Mouse (Mus musculus) lung, postnatal 14 days (tissue): ENCODE data around the gene Galnt10.
A peak's percentile ranks its signal among the peaks of the same experiment; 100 is the strongest.
"Not testable (repeated sequence)": the region's sequence is repeated elsewhere in the genome, so short reads cannot be mapped to it uniquely, and the experiment has no call there.

ENCODE experiments used
- DNase-seq: peaks from one replicate; pipeline ENCODE4 v3.0.0; 2021

Galnt10 gene

DNA sequence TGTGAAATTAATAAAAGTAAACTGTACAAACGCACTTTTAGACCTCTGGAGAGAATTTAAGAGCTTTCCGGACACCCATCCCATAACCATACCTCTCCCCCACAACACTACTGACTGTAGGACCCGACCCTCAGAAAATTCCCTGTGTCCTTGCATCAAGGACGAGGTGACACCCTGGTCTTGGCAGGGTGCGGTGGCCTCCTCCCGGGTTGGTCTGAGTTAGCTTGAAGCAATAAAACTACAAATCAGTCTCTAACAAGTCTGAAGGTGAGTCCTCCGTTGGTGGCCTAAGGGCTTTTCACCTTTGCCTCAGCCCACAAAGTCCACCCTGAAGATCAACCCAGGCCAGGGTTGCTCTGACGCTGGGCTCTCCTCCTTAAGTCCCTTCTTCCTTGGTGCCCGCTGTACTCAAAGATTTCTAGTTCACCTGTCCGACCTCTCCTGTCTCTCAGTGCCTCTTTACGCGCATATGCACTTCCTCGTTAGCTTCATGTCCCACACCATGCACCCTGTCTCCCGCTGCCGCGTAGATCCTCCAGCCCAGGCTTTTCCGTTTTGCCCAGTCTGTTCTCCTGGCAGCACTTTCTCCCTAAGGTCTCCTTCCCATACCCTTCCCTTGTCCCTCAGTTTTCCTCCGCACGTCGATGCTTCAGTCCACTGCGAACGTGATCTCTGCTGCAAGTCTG is 155.2 kb downstream of the Galnt10 start:
- no peak for DNase-seq

DNA sequence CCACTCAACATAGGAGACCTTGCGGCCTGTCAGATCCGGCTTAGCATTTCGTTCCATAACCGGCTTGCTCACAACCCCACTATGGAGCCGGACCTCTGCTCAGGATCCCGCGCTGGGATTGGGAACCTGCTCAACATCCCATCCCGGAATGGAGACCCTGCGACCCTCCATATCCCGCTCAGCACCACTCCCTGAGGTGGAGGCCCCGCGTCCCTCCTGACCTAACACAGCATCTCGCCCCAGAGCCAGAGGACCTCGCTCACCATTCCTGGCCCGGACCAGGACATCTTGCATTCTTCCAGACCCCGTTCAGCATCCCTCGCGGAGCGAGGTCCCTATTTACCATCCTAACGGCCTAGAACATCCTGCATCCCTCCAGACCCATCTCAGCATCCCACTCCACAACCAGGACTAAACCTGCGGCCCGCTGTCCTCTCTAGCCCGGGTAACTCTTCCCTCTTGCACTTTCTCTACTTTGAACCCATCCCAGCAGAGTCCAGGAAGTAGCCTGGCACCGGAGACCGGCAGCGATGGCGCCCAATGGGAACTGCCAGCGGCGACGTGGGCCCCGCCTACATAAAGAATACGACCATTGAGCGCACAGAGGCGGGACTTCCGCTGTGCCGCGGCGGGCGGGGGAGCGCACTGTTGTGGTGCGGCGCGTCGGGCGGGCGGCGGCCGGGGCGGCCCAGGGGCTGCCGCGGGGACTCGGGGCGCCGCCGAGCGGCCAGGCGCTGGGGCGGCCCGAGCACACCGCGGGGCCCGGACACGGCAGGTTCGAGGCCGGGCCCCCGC is 155.9 kb downstream of the Galnt10 start, which contains the start of gene Sap30l:
Gene Sap30l (plus strand): TSS at position 667 of the 795 bp plus-strand sequence.
- DNase-seq = peak; percentile 98

DNA sequence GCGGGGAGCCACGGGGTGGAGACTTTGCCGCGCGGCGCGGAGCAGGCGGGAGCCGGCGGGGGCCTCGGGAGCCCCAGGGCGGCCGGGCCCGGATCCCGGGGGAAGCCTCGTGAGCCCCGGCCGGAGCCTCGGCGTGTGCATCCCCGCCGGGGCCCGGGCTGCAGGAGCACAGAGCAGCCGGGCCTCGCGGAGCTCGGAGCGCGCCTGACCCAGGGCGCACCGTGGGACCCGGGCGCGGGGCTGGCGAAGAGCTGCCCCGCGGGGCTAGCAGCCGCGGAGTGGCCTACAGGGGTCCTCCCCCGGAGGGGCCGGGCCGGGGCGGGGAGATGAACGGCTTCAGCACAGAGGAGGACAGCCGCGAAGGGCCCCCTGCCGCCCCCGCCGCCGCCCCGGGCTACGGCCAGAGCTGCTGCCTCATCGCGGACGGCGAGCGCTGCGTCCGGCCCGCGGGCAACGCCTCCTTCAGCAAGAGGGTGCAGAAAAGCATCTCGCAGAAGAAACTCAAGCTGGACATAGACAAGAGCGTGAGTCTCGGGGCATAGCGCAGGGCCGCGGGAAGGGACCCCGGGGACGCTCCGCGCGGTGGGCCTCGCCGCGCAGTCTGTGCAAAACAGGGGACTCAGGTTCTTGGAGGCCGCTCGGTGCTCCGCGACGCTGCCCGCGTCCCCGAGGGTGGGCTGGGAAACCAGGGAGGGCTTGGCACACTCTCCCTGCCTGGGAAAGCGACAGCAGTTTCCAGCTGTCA is 156.7 kb downstream of the Galnt10 start:
- peak; percentile 60 for DNase-seq

GRCm38 (mm10) chr11:57802511-57802870 is 157.2 kb downstream of the Galnt10 start:
- no peak for DNase-seq

GRCm38 (mm10) chr11:57805047-57805446 is 159.8 kb downstream of the Galnt10 start:
- no peak for DNase-seq

DNA sequence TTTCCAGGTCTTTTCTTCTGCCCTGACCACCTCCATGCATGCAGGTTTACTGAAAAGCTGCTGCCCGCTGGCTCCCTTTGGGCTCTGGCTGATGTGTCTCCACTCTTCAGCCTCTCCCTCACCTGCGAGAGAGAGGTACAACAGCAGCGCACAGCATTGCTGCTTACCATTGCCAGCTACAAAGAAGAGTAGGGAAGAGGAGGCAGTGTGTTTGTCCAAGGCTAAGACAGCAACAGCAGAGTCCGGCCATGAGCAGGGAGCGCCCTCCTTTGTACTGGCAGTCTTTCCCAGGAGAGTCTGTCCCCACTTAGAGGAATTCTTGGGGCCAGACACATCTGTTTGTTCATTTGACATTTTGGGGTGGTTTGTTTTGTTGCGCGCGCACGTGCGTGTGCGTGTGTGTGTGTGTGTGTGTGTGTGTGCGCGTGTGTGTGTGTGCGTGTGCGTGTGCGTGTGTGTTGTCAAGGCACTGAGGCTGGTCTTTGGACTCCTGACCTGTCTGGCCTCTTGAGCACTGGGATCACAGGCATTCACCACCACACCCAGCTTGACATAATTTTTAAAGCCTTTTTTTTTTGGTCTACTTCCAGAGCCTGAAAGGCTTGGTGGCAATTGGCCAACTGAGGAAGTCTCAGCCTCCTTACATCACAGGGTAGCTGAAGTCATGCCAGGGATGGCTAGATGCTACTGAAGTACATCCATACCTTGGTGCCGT is 163.9 kb downstream of the Galnt10 start:
- no peak for DNase-seq

DNA sequence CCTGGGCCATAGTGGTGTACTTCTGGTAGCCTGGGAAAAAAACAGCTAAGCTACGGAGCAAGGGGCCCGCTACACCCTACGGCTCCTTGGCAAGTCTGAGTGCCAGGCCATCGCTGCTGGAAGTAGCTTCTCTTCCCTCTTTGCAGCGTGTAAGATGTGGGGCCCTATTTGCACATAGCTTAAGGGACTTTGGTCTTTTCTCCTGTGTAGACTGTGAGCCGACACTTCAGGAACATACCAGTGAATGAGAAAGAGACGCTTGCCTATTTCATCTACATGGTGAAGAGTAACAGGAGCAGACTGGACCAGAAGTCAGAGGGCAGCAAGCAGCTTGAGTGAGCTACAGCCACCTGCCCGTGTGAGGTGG is 164.5 kb downstream of the Galnt10 start:
- DNase-seq = no peak

GRCm38 (mm10) chr11:57811006-57811405 is 165.8 kb downstream of the Galnt10 start:
- DNase-seq = no peak

DNA sequence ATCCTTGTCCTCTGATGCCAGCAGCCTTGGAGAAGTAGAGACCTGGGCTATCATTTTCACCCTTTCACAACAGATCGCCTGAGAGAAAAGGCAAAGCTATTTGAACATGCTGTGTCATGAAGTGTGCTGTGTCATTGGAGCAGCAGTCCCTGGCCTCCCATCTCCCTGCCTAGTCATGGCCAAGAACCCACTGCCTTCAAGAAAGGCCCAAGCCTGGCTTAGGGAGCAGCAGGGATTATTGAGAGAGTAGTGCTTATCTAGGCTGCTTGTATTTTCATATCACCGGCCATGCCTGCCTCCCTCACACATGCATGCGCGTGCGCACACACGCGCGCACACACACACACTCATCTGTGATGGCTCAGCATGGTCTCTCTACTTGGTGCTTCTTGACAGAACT is 167.0 kb downstream of the Galnt10 start:
- no peak for DNase-seq

GRCm38 (mm10) chr11:57813641-57814040 is 168.4 kb downstream of the Galnt10 start:
- DNase-seq = no peak

DNA sequence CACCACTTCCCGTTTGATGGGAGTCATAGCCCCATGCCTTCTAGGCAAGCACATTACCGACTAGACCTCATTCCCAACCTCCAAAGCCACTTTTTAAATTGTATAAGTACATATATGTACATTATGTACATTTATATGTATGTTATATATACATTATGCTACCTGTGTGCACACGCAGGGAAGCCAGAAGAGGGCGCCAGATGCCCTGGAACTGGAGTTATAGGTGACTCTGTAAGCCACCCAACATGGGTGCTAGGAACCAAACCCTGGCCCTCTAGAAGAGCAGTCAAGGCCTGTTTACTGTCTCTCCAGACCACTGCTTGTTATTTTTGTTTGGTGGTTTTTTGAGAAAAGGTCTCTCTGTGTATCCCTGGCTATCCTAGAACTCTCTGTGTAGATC is 172.9 kb downstream of the Galnt10 start:
- no peak for DNase-seq

DNA sequence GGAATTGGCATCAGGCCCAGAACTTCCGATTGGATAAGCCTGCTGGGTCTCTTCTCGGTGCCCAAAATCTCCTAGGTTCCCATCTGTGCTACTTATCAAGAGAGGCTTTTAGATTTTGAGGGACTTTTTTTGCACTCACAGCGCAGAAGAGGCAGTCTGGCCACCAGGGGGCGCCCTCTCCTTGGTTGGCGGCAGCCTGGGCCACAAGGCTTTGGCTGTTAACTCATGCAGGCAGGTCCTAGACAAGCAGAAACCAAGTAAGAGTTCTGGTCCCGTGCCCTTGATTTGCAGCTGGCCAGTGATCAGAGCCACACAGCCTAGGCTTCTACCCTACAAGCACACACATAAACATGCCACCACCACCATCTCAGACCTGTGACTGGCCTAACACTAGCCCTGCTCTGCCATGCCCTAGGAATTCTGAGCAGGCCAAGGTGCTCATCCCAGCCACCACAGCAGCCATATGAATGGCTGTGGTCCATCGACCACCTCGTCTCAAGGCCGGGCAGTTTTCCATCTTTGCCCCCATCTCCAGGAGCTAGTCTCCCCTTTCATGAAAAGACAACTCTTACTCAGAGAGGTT is 174.8 kb downstream of the Galnt10 start:
- DNase-seq = peak; percentile 88

- not testable (repeated sequence) for DNase-seq
Measured at GRCm38 (mm10) chr11:57823159-57823558, 177.9 kb downstream of the Galnt10 start.

GRCm38 (mm10) chr11:57823714-57824113 is 178.5 kb downstream of the Galnt10 start:
- DNase-seq = no peak

DNA sequence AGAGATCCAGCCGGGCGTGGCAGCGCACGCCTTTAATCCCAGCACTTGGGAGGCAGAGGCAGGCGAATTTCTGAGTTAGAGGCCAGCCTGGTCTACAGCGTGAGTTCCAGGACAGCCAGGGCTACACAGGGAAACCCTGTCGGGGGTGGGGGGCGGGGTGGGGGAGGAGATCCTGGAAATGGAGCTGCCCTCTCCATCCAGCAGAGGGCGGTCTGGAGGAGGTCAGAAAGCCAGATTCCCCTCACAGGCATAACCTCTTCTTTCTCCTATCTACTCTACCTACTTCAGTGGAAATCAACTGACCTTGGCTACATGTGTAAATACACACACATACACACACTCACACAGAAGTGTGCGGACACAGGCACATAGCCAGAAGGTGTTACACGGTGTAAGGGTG is 180.0 kb downstream of the Galnt10 start:
- not testable (repeated sequence) for DNase-seq

GRCm38 (mm10) chr11:57827048-57827914 is 182.0 kb downstream of the Galnt10 start:
- no peak for DNase-seq

DNA sequence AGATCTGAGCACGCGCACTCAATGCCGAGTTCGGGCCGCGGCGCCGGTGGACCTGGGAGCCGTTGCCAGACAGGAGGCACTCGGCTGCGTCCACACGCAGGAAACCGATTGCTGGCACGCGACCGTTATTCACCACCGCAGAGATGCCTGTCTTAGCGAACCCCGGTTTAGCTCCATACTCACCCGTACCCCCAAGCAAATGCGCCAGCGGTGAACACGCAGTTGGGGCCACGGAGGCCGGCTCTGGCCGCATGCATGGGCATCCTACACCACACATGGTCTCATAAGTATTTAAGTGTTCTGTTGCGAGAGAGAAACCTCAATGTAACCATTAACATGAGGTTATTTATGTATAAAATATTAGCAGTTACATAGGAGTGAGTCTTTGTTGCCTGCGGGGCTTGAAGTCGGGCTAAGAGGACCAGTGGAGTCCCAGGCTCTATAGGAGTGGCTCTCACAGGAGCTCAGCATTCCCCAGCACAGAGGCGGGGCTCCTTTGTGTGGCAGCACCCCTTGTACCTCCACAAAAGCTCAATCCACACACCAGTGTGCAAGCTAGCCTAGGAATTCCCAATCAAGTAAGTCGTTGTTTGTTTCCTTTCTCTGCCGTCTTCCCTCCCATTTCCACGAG is 182.8 kb downstream of the Galnt10 start:
- DNase-seq = no peak

DNA sequence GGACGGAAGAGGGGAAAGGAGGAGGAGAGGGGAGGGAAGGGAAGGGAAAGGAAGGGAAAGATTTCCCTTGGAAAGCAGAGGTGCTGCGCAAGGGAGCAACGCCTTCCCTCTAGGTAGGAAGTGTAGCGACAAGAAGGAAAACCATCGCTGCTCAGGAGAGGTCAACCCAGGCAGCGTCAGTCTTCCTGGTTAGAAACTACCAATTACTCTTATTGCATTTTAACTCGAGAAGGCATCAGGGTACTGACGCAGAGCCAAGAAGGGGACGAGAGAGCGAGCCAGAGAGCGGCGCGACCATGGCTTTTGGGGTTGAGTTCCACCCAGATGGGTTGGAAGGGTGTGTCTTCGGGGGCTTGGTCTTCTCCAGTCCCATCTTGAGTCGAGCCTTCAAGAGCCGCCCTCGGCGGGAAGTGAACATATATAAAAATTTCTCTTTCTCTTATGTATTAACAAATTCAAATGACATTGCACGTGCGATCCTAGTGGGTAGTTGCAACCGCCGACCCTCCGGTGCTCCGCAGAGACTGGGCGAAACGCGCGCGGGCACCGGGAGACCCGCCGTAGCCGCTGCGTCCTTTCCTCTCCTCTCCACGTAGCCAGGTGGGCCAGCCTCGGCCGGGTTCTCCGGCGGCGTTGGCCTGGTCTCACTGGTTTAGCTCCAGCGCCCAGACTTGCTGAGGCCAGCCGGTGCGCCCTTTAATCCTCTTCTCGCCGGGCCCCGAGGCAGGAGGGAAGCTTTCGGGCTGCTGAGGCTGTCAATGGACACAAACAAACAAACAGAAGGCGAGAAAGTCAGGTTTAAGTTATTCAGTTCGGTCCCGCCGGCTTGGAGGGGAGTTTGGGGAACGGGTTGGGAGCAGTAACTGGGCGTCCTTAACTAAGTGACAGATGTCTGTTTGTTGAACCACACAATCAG is 184.0 kb downstream of the Galnt10 start:
- DNase-seq = no peak

GRCm38 (mm10) chr11:57829871-57830775 is 184.9 kb downstream of the Galnt10 start:
- no peak for DNase-seq
